Mouse (Mus musculus) liver, embryonic 11.5 days (tissue): ENCODE results near the gene Stxbp1. TPM values are rescaled to one million over a fixed set of nuclear protein-coding genes. Genes with fewer than 3 reads are reported as not detected.

Experiments used
- ATAC-seq: fragments of 200-750 bp; cut with Nextera tagmentation; replicated peaks from 2 replicates; pipeline ENCODE4 v1.8.0; 2017; ENCODE audit warnings: moderate number of reproducible peaks, mild to moderate bottlenecking, moderate TSS enrichment, moderate library complexity; ENCODE audit not compliant: low FRiP score
- DNase-seq: peaks from one replicate; pipeline ENCODE4 v3.0.0-alpha.2; 2017; ENCODE audit warnings: low spot score
- H3K27ac ChIP-seq: fragments of 300-500 bp; sonication (generic); 2 replicates; pipeline ENCODE4 v1.5.1; 2014; ENCODE audit warnings: mild to moderate bottlenecking, low read depth, low read length, control low read depth
- H3K27me3 ChIP-seq: fragments of 300-500 bp; sonication (generic); replicated peaks from 2 replicates; pipeline ENCODE4 v1.6.1; 2014; ENCODE audit warnings: low read length, mixed read lengths; ENCODE audit not compliant: control insufficient read depth, insufficient read depth
- H3K36me3 ChIP-seq: fragments of 300-500 bp; sonication (generic); 2 replicates; pipeline ENCODE4 v1.6.1; 2014; ENCODE audit warnings: mild to moderate bottlenecking, low read length, moderate library complexity, mixed read lengths; ENCODE audit not compliant: control insufficient read depth, insufficient read depth
- H3K4me1 ChIP-seq: fragments of 300-500 bp; sonication (generic); replicated peaks from 2 replicates; pipeline ENCODE4 v1.6.1; 2014; ENCODE audit warnings: low read length, mixed read lengths; ENCODE audit not compliant: control insufficient read depth, insufficient read depth
- H3K4me2 ChIP-seq: fragments of 300-500 bp; sonication (generic); 2 replicates; pipeline ENCODE4 v1.6.1; 2014; ENCODE audit warnings: mild to moderate bottlenecking, control low read depth, moderate library complexity
- H3K4me3 ChIP-seq: fragments of 300-500 bp; sonication (generic); 2 replicates; pipeline ENCODE4 v1.5.1; 2014; ENCODE audit warnings: low read depth, low read length, control low read depth
- H3K9ac ChIP-seq: fragments of 300-500 bp; sonication (generic); 2 replicates; pipeline ENCODE4 v1.6.1; 2014; ENCODE audit warnings: low read depth, low read length, control low read depth
- H3K9me3 ChIP-seq: fragments of 300-500 bp; sonication (generic); 2 replicates; pipeline ENCODE4 v1.6.1; 2016; ENCODE audit warnings: low read length, inconsistent platforms, mixed read lengths; ENCODE audit not compliant: control insufficient read depth
- WGBS: fragments of 180-500 bp; shearing (Covaris S2); extraction: QIAGEN DNeasy Blood & Tissue Kit; methylation state at CpG from one replicate; pipeline ENCODE4 v1.1.7; 2014; 5-methylcytosine and 5-hydroxymethylcytosine counted together
- polyA plus RNA-seq: library from polyadenylated mRNA; unstranded; fragments of >200 nt; fragmentation: Nextera tagmentation; extraction: Ambion mirVana; gene quantifications from 2 replicates; pipeline ENCODE4 v1.2.1, GENCODE M21; 2014

The Stxbp1 gene
- polyA plus RNA-seq, 1 experiment from 2014 or later, result 11.8 TPM

- no peak overlapping the region for H3K4me3 ChIP-seq
- H3K9me3 ChIP-seq, result no peaks in the 10 kb centered on the region
- H3K9ac ChIP-seq, result 0 out of 2 replicates have a peak overlapping the region, but pooled peaks have one; percentile 18
- 0 out of 2 replicates have a peak overlapping the region, but pooled peaks have one; percentile 18 for H3K4me2 ChIP-seq
- ATAC-seq (no peak), DNase-seq (peak; percentile 45)
- no peaks in the 10 kb centered on the region for H3K27me3 ChIP-seq
- H3K36me3 ChIP-seq, result no peaks in the 10 kb centered on the region
- H3K27ac ChIP-seq, result no peak overlapping the region
- H3K4me1 ChIP-seq, result peaks cover 31% of the 10 kb centered on the region
- WGBS, result 19% methylated on average over 12 of the region's 12 CpGs
These were observed 75.2 kb downstream of the Stxbp1 start for GRCm38 (mm10) chr2:32771886-32772285.

- Histone ChIP-seq H3K36me3 (no peaks in the 10 kb centered on the region), H3K4me1 (peaks cover 29% of the 10 kb centered on the region), H3K27me3 (no peaks in the 10 kb centered on the region), H3K4me2 (no peak overlapping the region), H3K9me3 (no peaks in the 10 kb centered on the region), H3K4me3 (no peak overlapping the region), H3K27ac (peak overlapping the region; percentile 64; the same call in 1 of the 2 replicates), H3K9ac (no peak overlapping the region)
- no peak for ATAC-seq
- 81% methylated on average over 5 of the region's 5 CpGs for WGBS
- no peak for DNase-seq
These were observed 77.5 kb downstream of the Stxbp1 start for GRCm38 (mm10) chr2:32769327-32770085.

DNA sequence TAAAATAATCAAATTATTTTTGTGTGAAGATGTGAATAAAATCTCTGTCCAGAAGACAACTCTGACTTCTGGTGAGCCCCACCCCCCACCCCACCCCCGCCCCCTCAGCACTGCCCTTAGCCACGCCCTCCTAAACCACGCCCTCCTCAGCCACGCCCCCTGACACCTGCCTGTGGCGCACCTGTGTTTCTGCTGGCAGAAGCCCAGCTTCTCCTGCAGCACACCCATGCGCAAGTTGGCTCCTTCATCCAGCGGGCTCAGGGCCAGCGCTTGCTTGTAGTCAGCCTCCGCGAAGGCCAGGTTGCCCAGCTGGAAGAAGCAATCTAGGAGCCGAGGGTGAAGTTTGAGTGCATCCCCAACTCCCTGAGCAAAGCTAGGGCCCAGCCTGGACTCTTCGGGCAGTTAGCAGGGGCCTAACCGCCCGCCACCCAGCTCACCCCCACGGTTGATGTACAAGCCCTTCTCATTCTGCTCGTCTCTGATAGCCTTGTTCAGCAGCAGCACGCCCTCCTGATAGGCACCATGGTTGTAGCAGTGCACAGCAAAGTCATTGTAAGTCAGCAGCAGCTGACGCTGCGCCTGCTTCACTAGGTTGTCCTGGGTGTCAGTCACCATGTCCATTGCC, 78.3 kb downstream of the Stxbp1 start:
- 40% methylated on average over 19 of the region's 19 CpGs for WGBS
- H3K27me3 ChIP-seq, result no peaks in the 10 kb centered on the region
- ATAC-seq (peak; percentile 85), DNase-seq (peak; percentile 45)
- H3K36me3 ChIP-seq, result no peaks in the 10 kb centered on the region
- H3K9ac ChIP-seq, result no peak overlapping the region
- peak overlapping the region; percentile 64; the same call in 1 of the 2 replicates for H3K27ac ChIP-seq
- no peak overlapping the region for H3K4me3 ChIP-seq
- H3K4me2 ChIP-seq, result peak overlapping the region; percentile 51
- H3K9me3 ChIP-seq, result no peaks in the 10 kb centered on the region
- H3K4me1 ChIP-seq, result peaks cover 29% of the 10 kb centered on the region

GRCm38 (mm10) chr2:32767241-32767640, 79.8 kb downstream of the Stxbp1 start:
- H3K4me3 ChIP-seq, result no peak overlapping the region
- 72% methylated on average over 12 of the region's 12 CpGs for WGBS
- no peak overlapping the region for H3K27ac ChIP-seq
- H3K9ac ChIP-seq, result no peak overlapping the region
- H3K27me3 ChIP-seq, result no peaks in the 10 kb centered on the region
- no peaks in the 10 kb centered on the region for H3K9me3 ChIP-seq
- ATAC-seq, result no peak
- H3K4me2 ChIP-seq, result no peak overlapping the region
- peaks cover 29% of the 10 kb centered on the region for H3K4me1 ChIP-seq
- DNase-seq, result no peak
- peaks cover 2% of the 10 kb centered on the region; the same call in 1 of the 2 replicates for H3K36me3 ChIP-seq

DNA sequence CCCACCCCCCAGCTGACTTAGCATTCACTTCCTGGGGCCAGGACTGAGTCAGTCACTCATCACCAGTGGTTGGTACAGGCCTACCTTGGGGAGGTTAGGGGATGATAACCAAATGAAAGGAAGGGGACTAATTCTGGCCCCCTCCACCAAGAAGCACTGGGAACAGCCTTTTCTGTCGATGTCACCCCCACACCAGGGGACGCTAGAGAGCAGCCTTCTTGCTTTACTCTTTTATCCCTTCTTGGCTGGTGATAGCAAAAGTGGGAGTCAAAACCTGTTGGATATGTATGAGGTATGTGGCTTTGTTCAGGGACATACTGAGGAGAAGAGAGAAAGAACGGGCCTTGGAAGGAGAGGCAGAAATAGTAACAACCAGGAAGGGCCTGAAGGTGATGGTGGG, 83.7 kb downstream of the Stxbp1 start:
- Histone ChIP-seq H3K4me3 (no peak overlapping the region), H3K27me3 (no peaks in the 10 kb centered on the region), H3K27ac (no peak overlapping the region), H3K9ac (no peak overlapping the region), H3K4me1 (peaks cover 11% of the 10 kb centered on the region; the same call in 1 of the 2 replicates), H3K9me3 (no peaks in the 10 kb centered on the region), H3K4me2 (no peak overlapping the region), H3K36me3 (peaks cover 12% of the 10 kb centered on the region)
- ATAC-seq (no peak), DNase-seq (no peak)
- 62% methylated on average over 3 of the region's 3 CpGs for WGBS

- 0 out of 2 replicates have a peak, but pooled peaks cover 3% of the 10 kb centered on the region for H3K4me1 ChIP-seq
These were observed 85.2 kb downstream of the Stxbp1 start for GRCm38 (mm10) chr2:32761859-32762258.

DNA sequence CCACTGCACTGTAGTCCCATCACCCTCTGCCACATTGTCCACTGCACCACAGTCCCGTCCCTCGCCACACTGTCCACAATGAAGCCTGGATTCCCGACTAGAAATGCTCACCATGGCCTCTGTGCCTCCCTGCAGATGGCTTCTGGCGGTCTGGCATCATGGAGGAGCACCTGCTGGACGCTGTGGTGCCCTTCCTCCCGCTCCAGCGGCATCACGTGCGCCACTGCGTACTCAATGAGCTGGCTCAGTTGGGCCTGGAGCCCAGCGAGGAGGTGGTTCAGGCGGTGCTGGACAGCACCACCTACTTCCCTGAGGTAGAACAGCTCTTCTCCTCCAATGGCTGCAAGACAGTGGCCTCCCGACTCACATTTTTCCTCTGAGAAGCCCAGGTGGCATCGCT, 85.7 kb downstream of the Stxbp1 start:
- H3K27ac ChIP-seq, result no peak overlapping the region
- H3K9ac ChIP-seq, result no peak overlapping the region
- no peak overlapping the region for H3K4me2 ChIP-seq
- no peaks in the 10 kb centered on the region for H3K27me3 ChIP-seq
- WGBS, result 86% methylated on average over 14 of the region's 14 CpGs
- H3K4me3 ChIP-seq, result no peak overlapping the region
- no peak for DNase-seq
- H3K36me3 ChIP-seq, result peaks cover 12% of the 10 kb centered on the region
- no peak for ATAC-seq
- H3K9me3 ChIP-seq, result no peaks in the 10 kb centered on the region
- no peaks in the 10 kb centered on the region for H3K4me1 ChIP-seq

More at GRCm38 (mm10) chr2:32761859-32762258, 85.2 kb downstream of the Stxbp1 start:
- no peak for ATAC-seq
- no peak for DNase-seq
- no peak overlapping the region for H3K9ac ChIP-seq
- no peak overlapping the region for H3K4me2 ChIP-seq
- no peak overlapping the region for H3K27ac ChIP-seq
- no peaks in the 10 kb centered on the region for H3K27me3 ChIP-seq
- no peaks in the 10 kb centered on the region for H3K9me3 ChIP-seq
- peaks cover 12% of the 10 kb centered on the region for H3K36me3 ChIP-seq
- no peak overlapping the region for H3K4me3 ChIP-seq
- WGBS, result 87% methylated on average over 4 of the region's 4 CpGs

DNA sequence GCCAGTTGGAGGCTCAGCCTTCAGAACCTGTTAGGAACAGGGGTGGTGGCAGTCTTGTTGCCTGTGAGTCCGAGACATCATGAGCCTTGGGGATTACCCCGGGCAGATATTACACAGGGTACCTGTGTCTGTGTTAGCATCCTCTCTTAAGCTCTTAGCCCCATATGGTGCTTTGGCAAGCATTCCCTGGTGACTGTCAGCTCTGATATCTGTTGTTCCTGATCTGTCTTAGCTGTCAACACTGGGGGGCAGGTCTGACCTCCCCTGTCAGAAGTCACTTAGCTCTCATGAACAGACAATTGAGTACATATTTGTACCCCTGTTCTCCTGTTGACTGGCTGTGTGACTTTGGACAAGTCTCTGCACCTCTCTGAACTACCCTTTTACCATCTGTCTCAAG, 88.0 kb downstream of the Stxbp1 start:
- DNase-seq, result no peak
- WGBS, result 85% methylated on average over 2 of the region's 2 CpGs
- Histone ChIP-seq H3K36me3 (peaks cover 12% of the 10 kb centered on the region), H3K27ac (no peak overlapping the region), H3K9ac (no peak overlapping the region), H3K4me2 (no peak overlapping the region), H3K9me3 (no peaks in the 10 kb centered on the region), H3K4me1 (no peaks in the 10 kb centered on the region), H3K4me3 (no peak overlapping the region), H3K27me3 (no peaks in the 10 kb centered on the region)
- no peak for ATAC-seq
